Mouse (Mus musculus): Measurements from ENCODE around the gene Gse1. TPM values are rescaled to one million over a fixed set of nuclear protein-coding genes. Genes with fewer than 3 reads are reported as not detected.

The Gse1 gene
- polyA plus RNA-seq, 1 experiment, result 52.4 TPM

GRCm38 (mm10) chr8:120505619-120506310 lies 277.5 kb downstream of the Gse1 start:
- H3K4me3 ChIP-seq (replicated peaks; ENCODE audit: insufficient read depth, low read depth, low read length), result peak overlapping the region; percentile 9
- peaks cover 73% of the 10 kb centered on the region for H3K4me1 ChIP-seq (ENCODE audit: control insufficient read depth, insufficient read depth, low read length)
- TF ChIP-seq POLR2A (IDR thresholded peaks at IDR 0.05; ENCODE audit: borderline replicate concordance, insufficient read depth, low read length), result no peak
- TF ChIP-seq CTCF (IDR thresholded peaks at IDR 0.05; ENCODE audit: borderline replicate concordance, insufficient read depth, low read depth, low read length), result no peak
- WGBS, result 24% methylated on average over 23 of the region's 23 CpGs
- DNase-seq, result peak; percentile 57 to 64
- peak overlapping the region; percentile 60 for H3K27ac ChIP-seq (ENCODE audit: insufficient read depth, low read length)
- no peaks in the 10 kb centered on the region for H3K27me3 ChIP-seq (ENCODE audit: control insufficient read depth, insufficient read depth, low read length)

GRCm38 (mm10) chr8:120506562-120506961 lies 278.3 kb downstream of the Gse1 start:
- no peak for DNase-seq
- Histone ChIP-seq H3K27me3 (ENCODE audit: control insufficient read depth, insufficient read depth, low read length) (no peaks in the 10 kb centered on the region), H3K4me1 (ENCODE audit: control insufficient read depth, insufficient read depth, low read length) (peaks cover 73% of the 10 kb centered on the region), H3K27ac (ENCODE audit: insufficient read depth, low read length) (no peak overlapping the region), H3K4me3 (replicated peaks; ENCODE audit: insufficient read depth, low read depth, low read length) (no peak overlapping the region)
- WGBS, result 41% methylated on average over 2 of the region's 2 CpGs
- no peak for TF ChIP-seq POLR2A (IDR thresholded peaks at IDR 0.05; ENCODE audit: borderline replicate concordance, insufficient read depth, low read length)
- peak; percentile 35; the same call in 1 of the 2 replicates for TF ChIP-seq CTCF (IDR thresholded peaks at IDR 0.05; ENCODE audit: borderline replicate concordance, insufficient read depth, low read depth, low read length)

- no peak for DNase-seq
- Histone ChIP-seq H3K4me3 (replicated peaks; ENCODE audit: insufficient read depth, low read depth, low read length) (no peak overlapping the region), H3K27ac (ENCODE audit: insufficient read depth, low read length) (no peak overlapping the region), H3K27me3 (ENCODE audit: control insufficient read depth, insufficient read depth, low read length) (no peaks in the 10 kb centered on the region), H3K4me1 (ENCODE audit: control insufficient read depth, insufficient read depth, low read length) (peaks cover 78% of the 10 kb centered on the region)
- WGBS, result 95% methylated on average over 9 of the region's 9 CpGs
- TF ChIP-seq POLR2A (IDR thresholded peaks at IDR 0.05; ENCODE audit: borderline replicate concordance, insufficient read depth, low read length) (no peak), CTCF (IDR thresholded peaks at IDR 0.05; ENCODE audit: borderline replicate concordance, insufficient read depth, low read depth, low read length) (no peak)
Measured at GRCm38 (mm10) chr8:120507290-120507689, 279.0 kb downstream of the Gse1 start.

GRCm38 (mm10) chr8:120509136-120510034 lies 281.1 kb downstream of the Gse1 start:
- Histone ChIP-seq H3K4me3 (replicated peaks; ENCODE audit: insufficient read depth, low read depth, low read length) (no peak overlapping the region), H3K27ac (ENCODE audit: insufficient read depth, low read length) (no peak overlapping the region), H3K4me1 (ENCODE audit: control insufficient read depth, insufficient read depth, low read length) (peaks cover 84% of the 10 kb centered on the region), H3K27me3 (ENCODE audit: control insufficient read depth, insufficient read depth, low read length) (no peaks in the 10 kb centered on the region)
- peak in 1 of 2 experiments; percentile 55 for DNase-seq
- WGBS, result 29% methylated on average over 21 of the region's 21 CpGs
- TF ChIP-seq POLR2A (IDR thresholded peaks at IDR 0.05; ENCODE audit: borderline replicate concordance, insufficient read depth, low read length), result no peak
- TF ChIP-seq CTCF (IDR thresholded peaks at IDR 0.05; ENCODE audit: borderline replicate concordance, insufficient read depth, low read depth, low read length), result no peak

GRCm38 (mm10) chr8:120510035-120510416 lies 281.8 kb downstream of the Gse1 start:
- 31% methylated on average over 5 of the region's 6 CpGs for WGBS
- Histone ChIP-seq H3K4me3 (replicated peaks; ENCODE audit: insufficient read depth, low read depth, low read length) (no peak overlapping the region), H3K27me3 (ENCODE audit: control insufficient read depth, insufficient read depth, low read length) (no peaks in the 10 kb centered on the region), H3K27ac (ENCODE audit: insufficient read depth, low read length) (no peak overlapping the region), H3K4me1 (ENCODE audit: control insufficient read depth, insufficient read depth, low read length) (peaks cover 83% of the 10 kb centered on the region)
- DNase-seq, result no peak
- TF ChIP-seq POLR2A (IDR thresholded peaks at IDR 0.05; ENCODE audit: borderline replicate concordance, insufficient read depth, low read length), result no peak
- no peak for TF ChIP-seq CTCF (IDR thresholded peaks at IDR 0.05; ENCODE audit: borderline replicate concordance, insufficient read depth, low read depth, low read length)

- H3K27ac ChIP-seq (ENCODE audit: insufficient read depth, low read length), result no peak overlapping the region
- H3K4me1 ChIP-seq (ENCODE audit: control insufficient read depth, insufficient read depth, low read length), result peaks cover 77% of the 10 kb centered on the region
- DNase-seq, result no peak
- 81% methylated on average over 5 of the region's 5 CpGs for WGBS
- TF ChIP-seq POLR2A (IDR thresholded peaks at IDR 0.05; ENCODE audit: borderline replicate concordance, insufficient read depth, low read length) (no peak), CTCF (IDR thresholded peaks at IDR 0.05; ENCODE audit: borderline replicate concordance, insufficient read depth, low read depth, low read length) (no peak)
- H3K4me3 ChIP-seq (replicated peaks; ENCODE audit: insufficient read depth, low read depth, low read length), result no peak overlapping the region
- H3K27me3 ChIP-seq (ENCODE audit: control insufficient read depth, insufficient read depth, low read length), result no peaks in the 10 kb centered on the region
Measured at GRCm38 (mm10) chr8:120510863-120511457, 282.7 kb downstream of the Gse1 start.

GRCm38 (mm10) chr8:120511737-120512136 lies 283.5 kb downstream of the Gse1 start:
- no peak for DNase-seq
- no peak overlapping the region for H3K27ac ChIP-seq (ENCODE audit: insufficient read depth, low read length)
- WGBS, result 61% methylated on average over 8 of the region's 8 CpGs
- no peak overlapping the region for H3K4me3 ChIP-seq (replicated peaks; ENCODE audit: insufficient read depth, low read depth, low read length)
- H3K27me3 ChIP-seq (ENCODE audit: control insufficient read depth, insufficient read depth, low read length), result no peaks in the 10 kb centered on the region
- peaks cover 72% of the 10 kb centered on the region for H3K4me1 ChIP-seq (ENCODE audit: control insufficient read depth, insufficient read depth, low read length)
- TF ChIP-seq CTCF (IDR thresholded peaks at IDR 0.05; ENCODE audit: borderline replicate concordance, insufficient read depth, low read depth, low read length), result no peak
- no peak for TF ChIP-seq POLR2A (IDR thresholded peaks at IDR 0.05; ENCODE audit: borderline replicate concordance, insufficient read depth, low read length)

Measured in cerebellum, adult 2 months (tissue).